In the genomic region with DNA sequence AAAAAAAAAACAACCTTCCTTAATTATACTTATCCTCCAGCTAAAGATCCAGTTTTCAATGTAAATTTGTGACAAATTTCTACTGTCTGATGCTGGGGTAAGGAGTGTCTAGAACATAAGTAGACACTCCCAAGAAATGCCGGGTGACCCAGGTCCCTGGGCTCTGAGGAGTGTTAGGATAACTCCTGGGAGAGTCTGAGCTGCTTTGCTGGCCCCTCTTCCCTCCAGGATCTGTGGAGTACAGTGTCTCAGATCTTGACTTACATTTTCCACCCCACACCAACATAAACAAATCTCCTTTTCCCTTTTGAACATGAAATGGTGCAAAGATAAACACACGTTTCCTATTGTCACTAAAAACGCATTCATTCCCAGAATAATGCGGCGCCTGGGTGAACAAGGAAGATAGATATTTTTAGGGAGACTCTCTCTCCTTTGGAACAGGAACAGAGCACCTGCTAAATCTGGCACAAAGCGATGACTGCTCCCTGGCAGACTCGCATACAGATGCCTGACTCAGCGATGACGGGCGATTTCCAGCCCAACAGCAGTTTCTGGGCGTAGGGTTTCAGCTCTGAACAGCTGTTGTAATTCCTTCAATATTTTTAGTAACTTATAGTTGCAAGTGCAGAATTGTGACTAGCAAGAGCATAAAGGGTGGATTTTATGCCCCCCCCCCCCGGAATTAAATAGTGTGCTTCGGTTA, we compare ENCODE assay signal across 8 mouse cellular contexts.
DNase-seq lines count a peak whose midpoint lies in the region; ATAC-seq lines count a peak whose summit lies in the region.

No protein-coding gene starts in this region.

- peaks cover 16% of the 10 kb centered on the region for H3K4me1 ChIP-seq in heart, embryonic 16.5 days (ENCODE audit: control insufficient read depth, insufficient read depth, low read length)
- H3K4me1 ChIP-seq in stomach, embryonic 16.5 days (ENCODE audit: control insufficient read depth, insufficient read depth, low read length), result no peaks in the 10 kb centered on the region

- no peaks in the 10 kb centered on the region for H3K36me3 ChIP-seq in heart, embryonic 16.5 days (ENCODE audit: control insufficient read depth, insufficient read depth)
- no peaks in the 10 kb centered on the region for H3K36me3 ChIP-seq in stomach, embryonic 16.5 days (ENCODE audit: control insufficient read depth, insufficient read depth, low read length)

- intact Hi-C loops in left cerebral cortex, postnatal 36 days (cut with DNase I), result loop anchor here (2.0 kb wide), 1 partner anchor 28 kb away; no protein-coding TSS in a partner anchor

- H3K4me2 ChIP-seq in heart, embryonic 16.5 days (ENCODE audit: low read depth, low read length), result peak overlapping the region; percentile 55
- H3K4me2 ChIP-seq in stomach, embryonic 16.5 days (ENCODE audit: low read depth, low read length), result no peak overlapping the region

- ATAC-seq in cerebellum, adult (ENCODE audit: insufficient number of reproducible peaks, low FRiP score, low TSS enrichment), result peak; percentile 56
- peak; percentile 87 for ATAC-seq in heart, embryonic 16.5 days (replicated peaks; ENCODE audit: extremely low read depth, insufficient read depth, low FRiP score)
- ATAC-seq in stomach, embryonic 16.5 days (ENCODE audit: insufficient read depth, low FRiP score), result peak; percentile 71; the same call in 1 of the 2 replicates
- ATAC-seq in inflammation-experienced regulatory T-cells, adult 6 months, result no peak

- no peaks in the 10 kb centered on the region for H3K9me3 ChIP-seq in heart, embryonic 16.5 days (replicated peaks; ENCODE audit: control insufficient read depth, low read length)
- no peaks in the 10 kb centered on the region for H3K9me3 ChIP-seq in stomach, embryonic 16.5 days (replicated peaks; ENCODE audit: control insufficient read depth, low read length)

- H3K9ac ChIP-seq in heart, embryonic 16.5 days (ENCODE audit: low read length), result peak overlapping the region; percentile 50; the same call in 1 of the 2 replicates
- H3K9ac ChIP-seq in stomach, embryonic 16.5 days (ENCODE audit: low read length), result no peak overlapping the region

- no peaks in the 10 kb centered on the region for H3K27me3 ChIP-seq in heart, embryonic 16.5 days (ENCODE audit: control insufficient read depth, insufficient read depth, low read length)
- H3K27me3 ChIP-seq in stomach, embryonic 16.5 days (ENCODE audit: control insufficient read depth, insufficient read depth, low read length), result no peaks in the 10 kb centered on the region

- H3K4me3 ChIP-seq in heart, embryonic 16.5 days (ENCODE audit: low read length), result peak overlapping the region; percentile 30
- no peak overlapping the region for H3K4me3 ChIP-seq in stomach, embryonic 16.5 days (replicated peaks; ENCODE audit: low read length)

- DNase-seq in cerebellum, adult 11 months, result no peak
- DNase-seq in urinary bladder, postnatal 36 days (ENCODE audit: low spot score in 2 of 2), result peak; percentile 19 to 22
- no peak for DNase-seq in urinary bladder, postnatal 25 days (ENCODE audit: low spot score)
- peak; percentile 73 to 76 for DNase-seq in left cerebral cortex, postnatal 36 days (ENCODE audit: low spot score in 2 of 2)

- H3K27ac ChIP-seq in heart, embryonic 16.5 days (ENCODE audit: low read length), result peak overlapping the region; percentile 79
- no peak overlapping the region for H3K27ac ChIP-seq in stomach, embryonic 16.5 days (ENCODE audit: low read length)

- 11% methylated on average over 13 of the region's 13 CpGs for WGBS in heart, embryonic 16.5 days
- 29% methylated on average over 13 of the region's 13 CpGs for WGBS in stomach, embryonic 16.5 days

Comparison
In these comparisons a context has a peak if more than half of its experiments do, and no peak if none do; other contexts are left out.
1. DNase-seq: peak in urinary bladder, postnatal 36 days (2 of 2) and left cerebral cortex, postnatal 36 days (2 of 2); none in cerebellum, adult 11 months (single experiment) and urinary bladder, postnatal 25 days (single experiment).